Mouse (Mus musculus): Measurements from ENCODE around the gene Pou1f1. TPM values are rescaled to one million over a fixed set of nuclear protein-coding genes. Genes with fewer than 3 reads are reported as not detected.

The Pou1f1 gene
- total RNA-seq, 2 experiments from 2014 or later: not detected

GRCm38 (mm10) chr16:65561963-65562863 is 41.9 kb downstream of the Pou1f1 start, which contains the start of gene Chmp2b:
Chmp2b (minus strand) TSS chr16:65562726.
- intact Hi-C loops (cut with DNase I): no loop called here
- DNase-seq (ENCODE audit: low spot score in 2 of 2): peak; percentile 89 to 91

- intact Hi-C loops (cut with DNase I): no loop called here
- no peak for DNase-seq (ENCODE audit: low spot score in 2 of 2)
These were observed 42.5 kb downstream of the Pou1f1 start for GRCm38 (mm10) chr16:65562864-65563206.

GRCm38 (mm10) chr16:65564306-65564705 is 44.0 kb downstream of the Pou1f1 start:
- intact Hi-C loops (cut with DNase I): no loop called here
- DNase-seq (ENCODE audit: low spot score in 2 of 2): no peak

GRCm38 (mm10) chr16:65564951-65565350 is 44.6 kb downstream of the Pou1f1 start:
- intact Hi-C loops (cut with DNase I): no loop called here

GRCm38 (mm10) chr16:65568853-65569252 is 48.5 kb downstream of the Pou1f1 start:
- intact Hi-C loops (cut with DNase I): no loop called here
- no peak for DNase-seq (ENCODE audit: low spot score in 2 of 2)

More at GRCm38 (mm10) chr16:65564951-65565350, 44.6 kb downstream of the Pou1f1 start:
- DNase-seq (ENCODE audit: low spot score in 2 of 2): no peak

- intact Hi-C loops (cut with DNase I): no loop called here
- no peak for DNase-seq (ENCODE audit: low spot score in 2 of 2)
These were observed 57.2 kb downstream of the Pou1f1 start for GRCm38 (mm10) chr16:65577298-65578029.

Other genes starting within 250 kb of the Pou1f1 start
- 10 to 100 TPM; 66.6 to 74.8 TPM for gene Chmp2b, start 42.2 kb downstream of the Pou1f1 start, total RNA-seq (2021)